Mouse (Mus musculus): ENCODE data around the gene Fgf12. TPM values are rescaled to one million over a fixed set of nuclear protein-coding genes. Genes with fewer than 3 reads are reported as not detected.

Fgf12 gene
- polyA plus RNA-seq, 2 experiments, result 6.0 to 8.1 TPM

DNA sequence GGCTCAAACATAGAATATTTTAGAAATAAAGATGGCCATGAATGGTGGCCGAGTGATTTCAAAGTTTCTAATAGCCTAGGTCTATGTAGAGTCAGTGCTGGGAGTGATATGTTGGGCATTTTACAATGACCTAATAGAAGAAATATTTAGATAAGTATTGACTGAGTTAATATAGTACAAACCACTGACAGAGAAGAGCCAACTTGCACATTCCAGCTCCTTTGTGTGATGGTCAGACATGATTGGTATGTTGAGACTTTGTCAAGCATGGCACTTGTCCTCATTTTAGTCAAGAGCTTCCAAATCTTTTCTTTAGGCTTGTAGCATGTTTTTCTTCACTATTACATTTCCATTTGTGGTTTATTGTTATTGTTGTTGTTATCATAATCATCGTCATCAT is 596.4 kb downstream of the Fgf12 start:
- no peak for DNase-seq (ENCODE audit: low spot score)
- Histone ChIP-seq H3K27ac (replicated peaks; ENCODE audit: low read depth, low read length) (no peak overlapping the region), H3K4me1 (ENCODE audit: control insufficient read depth, insufficient read depth, low read length) (no peaks in the 10 kb centered on the region), H3K4me2 (replicated peaks; ENCODE audit: low read depth, low read length, severe bottlenecking) (no peak overlapping the region), H3K9me3 (ENCODE audit: control insufficient read depth, low read length) (no peaks in the 10 kb centered on the region), H3K9ac (ENCODE audit: low read depth, low read length, severe bottlenecking) (no peak overlapping the region), H3K4me3 (replicated peaks; ENCODE audit: low read length) (no peak overlapping the region), H3K36me3 (ENCODE audit: control insufficient read depth, insufficient read depth, low read length) (no peaks in the 10 kb centered on the region), H3K27me3 (ENCODE audit: control insufficient read depth, insufficient read depth, low read length) (no peaks in the 10 kb centered on the region)
- ATAC-seq (ENCODE audit: low FRiP score, low read depth), result no peak
- TF ChIP-seq POLR2A (IDR thresholded peaks at IDR 0.05; ENCODE audit: borderline replicate concordance, extremely low read depth, insufficient read depth, insufficient read length), result no peak
- WGBS, result 92% methylated on average over 2 of the region's 2 CpGs

DNA sequence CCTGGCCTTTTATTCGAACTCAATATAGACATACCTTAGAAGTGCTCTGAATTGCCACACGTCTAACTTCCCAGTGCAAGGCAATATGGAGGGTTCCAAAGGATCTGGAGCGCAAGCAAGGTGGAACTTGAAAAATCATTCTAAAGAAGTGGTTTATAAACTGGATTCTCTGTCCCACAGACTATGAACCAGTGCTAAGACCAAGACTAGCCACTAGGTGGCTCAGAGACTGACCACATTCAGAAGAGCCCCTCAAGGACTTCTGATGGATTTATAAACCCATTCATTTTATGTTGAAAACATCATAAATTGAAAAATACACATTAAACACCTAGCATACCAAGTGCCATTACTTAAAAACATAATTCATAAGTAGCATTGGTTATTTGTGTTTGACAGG is 611.9 kb downstream of the Fgf12 start:
- H3K36me3 ChIP-seq (ENCODE audit: control insufficient read depth, insufficient read depth, low read length), result no peaks in the 10 kb centered on the region
- no peak overlapping the region for H3K9ac ChIP-seq (ENCODE audit: low read depth, low read length, severe bottlenecking)
- no peak overlapping the region for H3K27ac ChIP-seq (replicated peaks; ENCODE audit: low read depth, low read length)
- ATAC-seq (ENCODE audit: low FRiP score, low read depth), result no peak
- no peaks in the 10 kb centered on the region for H3K27me3 ChIP-seq (ENCODE audit: control insufficient read depth, insufficient read depth, low read length)
- no peak overlapping the region for H3K4me2 ChIP-seq (replicated peaks; ENCODE audit: low read depth, low read length, severe bottlenecking)
- H3K9me3 ChIP-seq (ENCODE audit: control insufficient read depth, low read length), result no peaks in the 10 kb centered on the region
- no peak for DNase-seq (ENCODE audit: low spot score)
- TF ChIP-seq POLR2A (IDR thresholded peaks at IDR 0.05; ENCODE audit: borderline replicate concordance, extremely low read depth, insufficient read depth, insufficient read length), result no peak
- H3K4me3 ChIP-seq (replicated peaks; ENCODE audit: low read length), result no peak overlapping the region
- 83% methylated on average over 3 of the region's 3 CpGs for whole genome bisulfite sequencing
- no peaks in the 10 kb centered on the region for H3K4me1 ChIP-seq (ENCODE audit: control insufficient read depth, insufficient read depth, low read length)

DNA sequence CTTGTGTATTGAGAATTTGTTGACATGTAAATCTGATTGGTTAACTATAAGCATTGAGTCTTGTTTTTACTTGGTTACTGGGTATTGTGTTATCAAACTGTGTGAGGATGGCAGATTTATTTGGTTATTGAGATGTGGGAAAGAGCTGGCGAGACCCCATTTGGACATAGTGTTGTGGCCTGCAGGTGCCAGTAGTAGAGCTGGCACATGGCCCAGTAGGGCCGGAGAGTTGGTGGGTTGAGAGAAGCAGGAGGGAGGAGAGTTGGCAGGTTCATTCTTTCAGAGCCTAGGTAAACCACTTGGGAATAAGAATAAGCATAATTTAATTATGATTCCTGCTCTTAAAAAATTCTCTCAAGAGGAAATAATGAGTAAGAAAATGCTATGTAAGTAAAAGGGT is 625.9 kb downstream of the Fgf12 start:
- Histone ChIP-seq H3K9me3 (ENCODE audit: control insufficient read depth, low read length) (no peaks in the 10 kb centered on the region), H3K4me1 (ENCODE audit: control insufficient read depth, insufficient read depth, low read length) (no peaks in the 10 kb centered on the region), H3K27me3 (ENCODE audit: control insufficient read depth, insufficient read depth, low read length) (no peaks in the 10 kb centered on the region), H3K4me2 (replicated peaks; ENCODE audit: low read depth, low read length, severe bottlenecking) (no peak overlapping the region), H3K9ac (ENCODE audit: low read depth, low read length, severe bottlenecking) (no peak overlapping the region), H3K4me3 (replicated peaks; ENCODE audit: low read length) (no peak overlapping the region), H3K36me3 (ENCODE audit: control insufficient read depth, insufficient read depth, low read length) (no peaks in the 10 kb centered on the region), H3K27ac (replicated peaks; ENCODE audit: low read depth, low read length) (no peak overlapping the region)
- no peak for TF ChIP-seq POLR2A (IDR thresholded peaks at IDR 0.05; ENCODE audit: borderline replicate concordance, extremely low read depth, insufficient read depth, insufficient read length)
- ATAC-seq (ENCODE audit: low FRiP score, low read depth), result no peak
- no peak for DNase-seq (ENCODE audit: low spot score)
- WGBS, result 74% methylated on average over 2 of the region's 2 CpGs

MicroRNAs encoded within 50 kb of the gene (microRNA counts, 519-probe panel; counts per million panel counts)
- 1,765 counts per million, percentile 18 among the panel's probes with 10 or more counts for microRNA mmu-miR-690

Small RNA genes lying within 50 kb of the gene (microRNA-seq; reads per million reads assigned to microRNA genes)
- not detected for gene Mir690

Other genes with a start within 250 kb of the Fgf12 start
- gene Mb21d2, start 176.6 kb upstream of the Fgf12 start, polyA plus RNA-seq (2012; rRNA removed), result 11.8 and 15.0 TPM in 2 replicates
- 9.9 and 11.4 TPM in 2 replicates for gene Mb21d2, start 176.6 kb upstream of the Fgf12 start, polyA plus RNA-seq (2014; fragmentation: Nextera tagmentation; extraction: Ambion mirVana)

All from limb, embryonic 14.5 days (tissue).